Mouse (Mus musculus) myocyte (in vitro differentiated cells): ENCODE results near the gene Atg13. TPM values are rescaled to one million over a fixed set of nuclear protein-coding genes. Genes with fewer than 3 reads are reported as not detected.

Source experiments
- H3K27me3 ChIP-seq: one replicate; pipeline ENCODE4 v1.6.1; 2011; ENCODE audit not compliant: control insufficient read depth, insufficient read depth, insufficient read length
- H3K36me3 ChIP-seq: one replicate; pipeline ENCODE4 v1.6.1; 2011; ENCODE audit not compliant: control insufficient read depth, insufficient read depth
- H3K4me2 ChIP-seq: one replicate; pipeline ENCODE4 v1.6.1; 2011; ENCODE audit warnings: low read depth, control low read depth
- H3K4me3 ChIP-seq: one replicate; pipeline ENCODE4 v1.5.1; 2011; ENCODE audit warnings: mild to moderate bottlenecking, control low read depth, moderate library complexity
- H3K79me2 ChIP-seq: one replicate; pipeline ENCODE4 v1.6.1; 2011; ENCODE audit not compliant: control insufficient read depth, insufficient read depth
- H3ac ChIP-seq: one replicate; pipeline ENCODE4 v1.6.1; 2011; ENCODE audit not compliant: control insufficient read depth, insufficient read length
- CEBPB ChIP-seq: IDR thresholded peaks from 2 replicates; pipeline ENCODE4 v1.6.1; 2011; ENCODE audit warnings: mild to moderate bottlenecking, moderate library complexity; ENCODE audit not compliant: poor library complexity, insufficient read depth, severe bottlenecking
- E2F4 ChIP-seq: IDR thresholded peaks from one replicate; pipeline ENCODE4 v1.6.1; 2011; ENCODE audit warnings: mild to moderate bottlenecking, control low read depth, moderate library complexity; ENCODE audit not compliant: insufficient read depth
- MAX ChIP-seq: IDR thresholded peaks from one replicate; pipeline ENCODE4 v1.6.1; 2011; ENCODE audit warnings: low read depth, mild to moderate bottlenecking, control low read depth
- MYOD1 ChIP-seq, 3 experiments: IDR thresholded peaks; one replicate each; pipeline ENCODE4 v1.6.1; 2011; ENCODE audit warnings: control low read depth in 2 of 3, low read depth in 2 of 3, mild to moderate bottlenecking in 2 of 3, moderate library complexity in 1 of 3; ENCODE audit not compliant: insufficient read length in 2 of 3, control insufficient read depth in 1 of 3
- MYOG ChIP-seq, 3 experiments: IDR thresholded peaks; one replicate each; pipeline ENCODE4 v1.6.1; 2011; ENCODE audit warnings: control low read depth in 2 of 3, low read depth in 2 of 3, mild to moderate bottlenecking in 2 of 3; ENCODE audit not compliant: insufficient read length in 2 of 3, control insufficient read depth in 1 of 3, insufficient read depth in 1 of 3
- POLR2A ChIP-seq: IDR thresholded peaks from one replicate; pipeline ENCODE4 v1.6.1; 2011; ENCODE audit warnings: low read depth, mild to moderate bottlenecking, control low read depth, moderate library complexity; ENCODE audit not compliant: insufficient read length
- POLR2AphosphoS2 ChIP-seq: IDR thresholded peaks from one replicate; pipeline ENCODE4 v1.6.1; 2011; ENCODE audit warnings: low read depth, control low read depth; ENCODE audit not compliant: insufficient read length
- REST ChIP-seq: IDR thresholded peaks from one replicate; pipeline ENCODE4 v1.6.1; 2011; ENCODE audit warnings: mild to moderate bottlenecking, control low read depth, moderate library complexity; ENCODE audit not compliant: insufficient read depth, insufficient read length
- SRF ChIP-seq: IDR thresholded peaks from one replicate; pipeline ENCODE4 v1.6.1; 2011; ENCODE audit warnings: low read depth; ENCODE audit not compliant: control insufficient read depth, insufficient read length
- TCF12 ChIP-seq: IDR thresholded peaks from one replicate; pipeline ENCODE4 v1.6.1; 2011; ENCODE audit warnings: mild to moderate bottlenecking, control low read depth; ENCODE audit not compliant: poor library complexity, insufficient read depth, severe bottlenecking
- TCF3 ChIP-seq: IDR thresholded peaks from one replicate; pipeline ENCODE4 v1.6.1; 2011; ENCODE audit warnings: low read depth, control low read depth; ENCODE audit not compliant: insufficient read length
- USF1 ChIP-seq: IDR thresholded peaks from one replicate; pipeline ENCODE4 v1.6.1; 2011; ENCODE audit warnings: low read depth, mild to moderate bottlenecking, control low read depth, moderate library complexity
- polyA plus RNA-seq: library from polyadenylated mRNA; unstranded; fragments of >200 nt; fragmentation: generic; extraction: Trizol; gene quantifications from one replicate; pipeline ENCODE4 v1.2.1, GENCODE M21; 2012; ENCODE audit warnings: missing spikeins

Gene Atg13
- polyA plus RNA-seq, 1 experiment: 29.7 TPM

DNA sequence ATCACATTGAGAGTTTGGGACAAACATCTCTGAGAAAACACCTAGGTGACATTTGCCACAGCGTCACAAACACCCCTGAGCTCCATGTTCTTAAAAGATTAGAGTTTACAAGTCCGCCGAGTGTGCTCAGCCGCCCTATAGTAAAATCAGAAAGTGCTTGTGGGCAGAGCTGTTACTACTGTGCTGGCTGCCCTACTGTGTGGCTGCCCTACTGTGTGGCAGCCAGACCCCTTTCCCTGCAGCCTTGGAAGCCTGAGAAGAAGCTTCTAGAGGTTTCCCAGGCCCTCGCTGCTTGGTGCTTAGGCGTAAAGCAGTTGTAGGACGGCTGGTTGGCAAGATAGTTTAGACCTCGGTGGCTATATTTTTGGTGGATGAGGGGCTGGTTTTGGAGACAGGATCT is 50.7 kb downstream of the Atg13 start:
- Histone ChIP-seq H3K36me3 (peaks cover 58% of the 10 kb centered on the region), H3K4me3 (no peak overlapping the region), H3K4me2 (no peak overlapping the region), H3ac (no peak overlapping the region), H3K79me2 (no peaks in the 10 kb centered on the region), H3K27me3 (no peaks in the 10 kb centered on the region)
- no peak for TF ChIP-seq POLR2AphosphoS2
- TF ChIP-seq SRF: no peak
- TF ChIP-seq E2F4: no peak
- TF ChIP-seq TCF12: no peak
- TF ChIP-seq REST: no peak
- no peak for TF ChIP-seq TCF3
- no peak for TF ChIP-seq CEBPB
- no peak for TF ChIP-seq MAX
- TF ChIP-seq USF1: no peak
- TF ChIP-seq MYOG (IDR thresholded peaks at IDR 0.05; ENCODE audit: control insufficient read depth in 1 of 3, insufficient read depth in 1 of 3, insufficient read length in 2 of 3, low read depth in 2 of 3): no peak
- no peak for TF ChIP-seq POLR2A
- no peak for TF ChIP-seq MYOD1 (IDR thresholded peaks at IDR 0.05; ENCODE audit: control insufficient read depth in 1 of 3, insufficient read length in 2 of 3, low read depth in 2 of 3)

DNA sequence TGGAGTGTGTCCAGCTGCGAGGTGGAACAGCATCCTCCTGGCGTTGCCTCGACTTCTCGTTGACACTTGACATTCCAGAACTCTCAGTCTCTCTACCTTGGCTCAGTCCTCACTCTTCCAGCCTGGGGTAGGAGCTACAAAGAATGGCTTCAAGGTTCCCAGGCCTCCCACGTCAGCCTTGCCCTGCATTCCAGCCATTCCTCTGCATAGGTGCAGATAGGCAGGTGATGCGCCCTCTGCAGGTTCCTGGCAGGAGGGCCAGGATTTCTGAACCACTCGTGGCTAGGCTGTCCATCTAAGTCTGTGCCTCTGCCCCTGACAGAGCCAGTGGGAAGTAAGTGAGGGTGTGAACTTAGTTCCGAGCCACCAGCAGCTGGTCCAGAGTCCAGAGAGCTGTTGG is 53.6 kb downstream of the Atg13 start:
- H3K4me2 ChIP-seq: no peak overlapping the region
- no peak overlapping the region for H3K4me3 ChIP-seq
- no peak for TF ChIP-seq TCF3
- TF ChIP-seq MYOG (IDR thresholded peaks at IDR 0.05; ENCODE audit: control insufficient read depth in 1 of 3, insufficient read depth in 1 of 3, insufficient read length in 2 of 3, low read depth in 2 of 3): no peak
- TF ChIP-seq MAX: no peak
- no peak for TF ChIP-seq TCF12
- no peak for TF ChIP-seq SRF
- TF ChIP-seq POLR2AphosphoS2: no peak
- no peak for TF ChIP-seq POLR2A
- TF ChIP-seq MYOD1 (IDR thresholded peaks at IDR 0.05; ENCODE audit: control insufficient read depth in 1 of 3, insufficient read length in 2 of 3, low read depth in 2 of 3): no peak
- TF ChIP-seq E2F4: no peak
- TF ChIP-seq REST: no peak
- TF ChIP-seq CEBPB: no peak

GRCm38 (mm10) chr2:91655827-91656226 is 54.5 kb downstream of the Atg13 start:
- Histone ChIP-seq H3K4me2 (no peak overlapping the region), H3ac (no peak overlapping the region), H3K79me2 (peaks cover 19% of the 10 kb centered on the region), H3K27me3 (no peaks in the 10 kb centered on the region), H3K36me3 (peaks cover 37% of the 10 kb centered on the region), H3K4me3 (no peak overlapping the region)
- TF ChIP-seq CEBPB (no peak), MAX (no peak), USF1 (no peak), MYOD1 (IDR thresholded peaks at IDR 0.05; ENCODE audit: control insufficient read depth in 1 of 3, insufficient read length in 2 of 3, low read depth in 2 of 3) (no peak), E2F4 (no peak), SRF (no peak)

More for the DNA sequence above, 53.6 kb downstream of the Atg13 start:
- H3K27me3 ChIP-seq: no peaks in the 10 kb centered on the region
- H3K79me2 ChIP-seq: peaks cover 10% of the 10 kb centered on the region
- no peak overlapping the region for H3ac ChIP-seq
- peaks cover 39% of the 10 kb centered on the region for H3K36me3 ChIP-seq

DNA sequence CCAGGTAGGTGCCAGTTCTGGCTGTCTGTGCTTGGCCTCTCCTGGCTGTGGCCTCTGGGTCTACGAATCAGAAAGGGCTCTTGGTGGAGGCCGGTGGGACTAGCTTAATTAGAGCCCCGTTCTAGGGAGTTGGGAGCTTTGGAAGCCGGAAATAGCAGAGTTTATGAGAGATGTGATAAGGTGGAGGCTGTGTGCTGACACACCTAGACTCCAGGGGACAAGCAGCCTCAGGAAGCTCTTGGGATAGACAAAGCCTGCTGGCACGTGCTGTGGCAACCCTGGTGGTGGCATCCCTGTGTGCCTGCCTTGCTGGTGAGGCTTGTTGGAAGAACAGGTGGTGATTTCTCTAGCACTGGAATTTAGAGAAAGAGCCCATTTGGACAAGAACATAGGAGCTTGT is 55.0 kb downstream of the Atg13 start:
- Histone ChIP-seq H3K36me3 (peaks cover 37% of the 10 kb centered on the region), H3K27me3 (no peaks in the 10 kb centered on the region), H3K4me3 (no peak overlapping the region), H3ac (no peak overlapping the region), H3K4me2 (no peak overlapping the region), H3K79me2 (peaks cover 24% of the 10 kb centered on the region)
- no peak for TF ChIP-seq POLR2A
- TF ChIP-seq MYOG (IDR thresholded peaks at IDR 0.05; ENCODE audit: control insufficient read depth in 1 of 3, insufficient read depth in 1 of 3, insufficient read length in 2 of 3, low read depth in 2 of 3): peak in 1 of 3 experiments; percentile 41

GRCm38 (mm10) chr2:91652863-91653262 is 57.5 kb downstream of the Atg13 start:
- TF ChIP-seq CEBPB (no peak), MYOD1 (IDR thresholded peaks at IDR 0.05; ENCODE audit: control insufficient read depth in 1 of 3, insufficient read length in 2 of 3, low read depth in 2 of 3) (no peak), MYOG (IDR thresholded peaks at IDR 0.05; ENCODE audit: control insufficient read depth in 1 of 3, insufficient read depth in 1 of 3, insufficient read length in 2 of 3, low read depth in 2 of 3) (no peak), POLR2A (no peak), USF1 (no peak), REST (no peak), MAX (no peak), SRF (no peak), E2F4 (no peak), POLR2AphosphoS2 (no peak), TCF12 (no peak), TCF3 (no peak)
- H3K79me2 ChIP-seq: peaks cover 44% of the 10 kb centered on the region
- H3K27me3 ChIP-seq: no peaks in the 10 kb centered on the region
- H3K36me3 ChIP-seq: peaks cover 34% of the 10 kb centered on the region
- peak overlapping the region; percentile 96 for H3K4me3 ChIP-seq
- H3ac ChIP-seq: no peak overlapping the region
- H3K4me2 ChIP-seq: peak overlapping the region; percentile 50
